Mouse (Mus musculus) layer of hippocampus, adult 11-12 months (tissue): Measurements from ENCODE around the gene Slc9a3r2.

Source experiments
- DNase-seq: peaks from one replicate; pipeline ENCODE4 v3.0.0; 2022; ENCODE audit warnings: low spot score

Slc9a3r2 gene

GRCm38 (mm10) chr17:24593992-24594890, 55.9 kb downstream of the Slc9a3r2 start:
- no peak for DNase-seq

GRCm38 (mm10) chr17:24593248-24593647, 56.9 kb downstream of the Slc9a3r2 start:
- DNase-seq, result no peak

DNA sequence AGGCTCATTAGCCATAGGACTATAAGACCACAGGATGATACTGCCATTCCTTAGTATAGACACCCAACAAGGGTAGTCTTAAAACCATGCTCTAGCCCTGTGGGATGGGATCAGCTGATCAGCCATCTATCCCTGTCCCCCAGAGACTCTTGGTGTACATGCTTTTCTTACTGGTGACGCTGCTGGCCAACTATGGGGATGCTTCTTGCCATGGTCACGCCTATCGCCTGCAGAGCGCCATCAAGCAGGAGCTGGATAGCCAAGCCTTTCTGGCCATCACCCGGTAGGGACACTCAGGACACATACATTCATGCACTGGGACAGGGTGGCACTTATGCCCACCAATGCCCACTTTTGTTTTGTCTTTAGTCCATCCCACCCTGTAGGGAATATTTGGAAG, 58.4 kb downstream of the Slc9a3r2 start:
- DNase-seq, result no peak

- DNase-seq, result no peak
These were observed 59.2 kb downstream of the Slc9a3r2 start for GRCm38 (mm10) chr17:24590943-24591342.
